Mouse (Mus musculus): ENCODE results near the gene Gm5415.

DNA sequence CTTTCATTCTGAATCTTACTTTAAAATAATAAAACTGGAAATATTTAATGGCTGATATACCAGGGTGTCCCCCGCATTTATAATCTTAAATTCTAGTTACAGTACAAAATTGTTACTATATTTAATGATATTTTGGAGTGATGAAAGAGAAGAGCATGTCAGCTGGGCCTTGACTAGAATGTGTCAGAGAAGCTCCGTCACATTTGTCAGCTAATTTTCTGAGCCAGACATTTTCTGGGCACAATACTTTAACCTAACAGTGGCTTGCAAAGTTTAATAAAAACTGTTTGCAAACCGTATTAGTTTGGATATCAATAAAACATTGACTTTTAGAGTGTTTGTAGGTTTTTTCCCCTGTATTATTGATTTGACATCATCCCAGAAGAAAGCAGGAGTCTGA lies 6.4 kb upstream of the Gm5415 start:
- TF ChIP-seq CTCF (IDR thresholded peaks at IDR 0.05; ENCODE audit: low read depth, low read length) (no peak), POLR2A (IDR thresholded peaks at IDR 0.05; ENCODE audit: borderline replicate concordance, low read depth, low read length) (no peak)
